Mouse (Mus musculus): ENCODE measurements around the gene Hspa1b. TPM values are rescaled to one million over a fixed set of nuclear protein-coding genes. Genes with fewer than 3 reads are reported as not detected.

The Hspa1b gene
- polyA plus RNA-seq, 1 experiment from 2014 or later: 0.64 TPM

DNA sequence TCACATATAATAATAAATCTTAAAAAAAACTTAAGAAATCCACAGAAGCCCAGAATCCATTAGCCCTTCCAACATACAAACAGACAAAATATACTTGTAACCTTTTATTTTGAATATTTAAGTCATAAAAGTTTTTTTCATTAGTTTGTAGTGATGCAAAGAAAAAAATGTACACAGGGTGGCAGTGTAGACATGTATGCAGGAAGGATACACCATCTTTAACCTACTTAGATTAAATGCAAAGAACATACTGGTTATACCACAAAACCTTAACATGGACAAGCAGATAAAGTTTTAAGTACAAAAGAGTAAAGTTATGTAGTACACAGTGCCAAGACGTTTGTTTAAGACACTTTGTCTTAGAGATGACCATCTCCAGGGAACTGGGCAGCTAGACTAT lies 2.7 kb downstream of the Hspa1b start:
- no peak overlapping the region for H3K4me2 ChIP-seq (replicated peaks; ENCODE audit: low read depth)
- no peaks in the 10 kb centered on the region for H3K9me3 ChIP-seq (ENCODE audit: control insufficient read depth)
- no peak overlapping the region for H3K27ac ChIP-seq (ENCODE audit: low read depth, low read length)
- ATAC-seq: no peak
- H3K4me1 ChIP-seq (replicated peaks; ENCODE audit: control insufficient read depth, insufficient read depth, low read length): 0 out of 2 replicates have a peak, but pooled peaks cover 2% of the 10 kb centered on the region
- H3K4me3 ChIP-seq (ENCODE audit: low read depth, low read length): no peak overlapping the region
- no peak overlapping the region for H3K9ac ChIP-seq (ENCODE audit: low read depth, low read length)
- no peaks in the 10 kb centered on the region for H3K27me3 ChIP-seq (replicated peaks; ENCODE audit: control insufficient read depth, insufficient read depth, low read length)
- no peaks in the 10 kb centered on the region for H3K36me3 ChIP-seq (ENCODE audit: control insufficient read depth, insufficient read depth)
- TF ChIP-seq CTCF (IDR thresholded peaks at IDR 0.05; ENCODE audit: low read depth): peak; percentile 77
- 49% methylated on average over 1 of the region's 1 CpGs for WGBS

DNA sequence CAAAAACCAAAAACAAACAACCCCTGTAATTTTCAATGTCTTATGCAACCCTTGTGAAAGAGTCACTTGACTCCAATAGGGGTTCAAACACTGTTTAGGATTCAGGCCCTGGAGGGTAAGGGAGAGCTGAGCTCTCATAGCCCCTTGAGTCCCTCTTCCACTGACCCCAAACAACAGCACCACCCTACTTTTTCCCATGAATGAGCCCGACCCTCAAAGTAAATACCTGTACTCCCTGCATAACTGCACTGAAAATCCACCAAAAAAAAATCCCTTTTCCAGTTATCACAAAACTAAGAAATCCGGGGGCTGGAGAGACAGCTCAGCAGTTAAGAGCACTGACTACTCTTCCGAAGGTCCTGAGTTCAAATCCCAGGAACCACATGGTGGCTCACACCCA lies 3.2 kb downstream of the Hspa1b start:
- no peaks in the 10 kb centered on the region for H3K9me3 ChIP-seq (ENCODE audit: control insufficient read depth)
- H3K4me1 ChIP-seq (replicated peaks; ENCODE audit: control insufficient read depth, insufficient read depth, low read length): no peaks in the 10 kb centered on the region
- TF ChIP-seq CTCF (IDR thresholded peaks at IDR 0.05; ENCODE audit: low read depth): no peak
- no peaks in the 10 kb centered on the region for H3K27me3 ChIP-seq (replicated peaks; ENCODE audit: control insufficient read depth, insufficient read depth, low read length)
- 77% methylated on average over 3 of the region's 3 CpGs for WGBS
- H3K36me3 ChIP-seq (ENCODE audit: control insufficient read depth, insufficient read depth): no peaks in the 10 kb centered on the region
- H3K27ac ChIP-seq (ENCODE audit: low read depth, low read length): no peak overlapping the region
- no peak overlapping the region for H3K4me2 ChIP-seq (replicated peaks; ENCODE audit: low read depth)
- no peak overlapping the region for H3K9ac ChIP-seq (ENCODE audit: low read depth, low read length)
- no peak for ATAC-seq
- H3K4me3 ChIP-seq (ENCODE audit: low read depth, low read length): no peak overlapping the region

DNA sequence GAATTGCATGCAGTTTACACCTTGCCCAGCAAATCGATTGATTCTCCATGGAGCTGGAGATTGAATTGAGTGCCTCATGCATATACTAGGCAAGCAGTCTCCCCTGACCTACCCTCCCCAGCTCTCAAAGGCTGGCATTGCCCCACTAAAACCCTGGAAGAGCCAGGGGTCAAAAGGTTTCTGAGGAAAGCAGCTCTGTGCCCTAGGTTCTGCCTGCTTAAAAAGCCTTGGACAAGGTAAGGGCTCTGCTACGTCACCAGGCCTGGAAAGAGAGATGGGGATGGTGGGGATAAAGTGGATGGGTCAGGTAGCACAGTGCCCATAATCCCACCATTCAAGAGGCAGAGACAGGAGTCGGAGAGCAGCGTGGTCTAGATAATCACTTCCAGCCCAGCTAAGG lies 4.2 kb downstream of the Hspa1b start:
- 0 out of 2 replicates have a peak, but pooled peaks cover under 1% of the 10 kb centered on the region for H3K36me3 ChIP-seq (ENCODE audit: control insufficient read depth, insufficient read depth)
- no peak for ATAC-seq
- H3K4me3 ChIP-seq (ENCODE audit: low read depth, low read length): no peak overlapping the region
- H3K4me1 ChIP-seq (replicated peaks; ENCODE audit: control insufficient read depth, insufficient read depth, low read length): no peaks in the 10 kb centered on the region; the same call in 1 of the 2 replicates
- TF ChIP-seq CTCF (IDR thresholded peaks at IDR 0.05; ENCODE audit: low read depth): no peak
- H3K4me2 ChIP-seq (replicated peaks; ENCODE audit: low read depth): no peak overlapping the region
- no peak overlapping the region for H3K27ac ChIP-seq (ENCODE audit: low read depth, low read length)
- 96% methylated on average over 4 of the region's 4 CpGs for WGBS
- no peaks in the 10 kb centered on the region for H3K9me3 ChIP-seq (ENCODE audit: control insufficient read depth)
- no peak overlapping the region for H3K9ac ChIP-seq (ENCODE audit: low read depth, low read length)
- no peaks in the 10 kb centered on the region for H3K27me3 ChIP-seq (replicated peaks; ENCODE audit: control insufficient read depth, insufficient read depth, low read length)

DNA sequence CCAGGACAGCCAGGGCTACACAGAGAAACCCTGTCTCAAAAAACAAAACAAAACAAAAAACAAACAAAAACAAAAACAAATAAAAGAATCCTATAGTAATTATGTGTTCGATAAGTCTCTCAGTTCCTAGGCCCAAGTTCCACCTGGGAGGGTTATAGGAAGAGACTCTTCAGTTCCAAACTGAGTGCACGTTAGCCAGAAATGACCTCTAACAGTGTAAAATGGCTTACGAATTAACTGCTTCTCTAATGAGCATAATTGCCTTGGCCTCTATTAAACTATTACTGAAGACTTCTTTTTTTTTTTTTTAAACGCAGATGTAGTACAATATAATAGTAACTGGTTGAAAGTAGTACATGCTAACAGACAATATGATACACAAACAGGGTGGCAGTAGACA lies 5.1 kb downstream of the Hspa1b start:
- TF ChIP-seq CTCF (IDR thresholded peaks at IDR 0.05; ENCODE audit: low read depth): no peak
- Histone ChIP-seq H3K36me3 (ENCODE audit: control insufficient read depth, insufficient read depth) (0 out of 2 replicates have a peak, but pooled peaks cover 6% of the 10 kb centered on the region), H3K27me3 (replicated peaks; ENCODE audit: control insufficient read depth, insufficient read depth, low read length) (no peaks in the 10 kb centered on the region), H3K9me3 (ENCODE audit: control insufficient read depth) (no peaks in the 10 kb centered on the region), H3K27ac (ENCODE audit: low read depth, low read length) (no peak overlapping the region), H3K4me2 (replicated peaks; ENCODE audit: low read depth) (no peak overlapping the region), H3K4me3 (ENCODE audit: low read depth, low read length) (no peak overlapping the region), H3K9ac (ENCODE audit: low read depth, low read length) (no peak overlapping the region), H3K4me1 (replicated peaks; ENCODE audit: control insufficient read depth, insufficient read depth, low read length) (no peaks in the 10 kb centered on the region; the same call in 1 of the 2 replicates)
- ATAC-seq: no peak
- 90% methylated on average over 4 of the region's 4 CpGs for WGBS

DNA sequence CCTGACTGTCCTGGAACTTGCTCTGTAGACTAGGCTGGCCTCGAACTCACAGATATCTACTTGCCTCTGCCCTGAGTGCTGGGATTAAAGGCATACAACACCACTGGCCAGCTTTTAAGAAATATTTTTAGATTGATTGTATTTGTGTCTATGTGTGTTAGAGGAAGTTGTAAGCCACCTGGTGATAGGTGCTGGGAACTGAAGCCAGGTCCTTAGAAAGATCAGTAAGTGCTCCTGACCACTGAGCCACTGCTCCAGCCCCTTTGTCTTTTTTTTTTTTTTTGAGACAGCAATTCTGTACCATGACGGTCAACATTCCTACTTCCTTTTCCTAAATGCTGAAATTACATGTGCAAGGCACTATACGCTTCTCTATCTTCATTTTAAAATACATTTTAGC lies 5.8 kb downstream of the Hspa1b start:
- WGBS: 79% methylated on average over 3 of the region's 3 CpGs
- peak overlapping the region; percentile 75; the same call in 1 of the 2 replicates for H3K4me2 ChIP-seq (replicated peaks; ENCODE audit: low read depth)
- H3K9me3 ChIP-seq (ENCODE audit: control insufficient read depth): no peaks in the 10 kb centered on the region
- TF ChIP-seq CTCF (IDR thresholded peaks at IDR 0.05; ENCODE audit: low read depth): no peak
- H3K9ac ChIP-seq (ENCODE audit: low read depth, low read length): no peak overlapping the region
- H3K27ac ChIP-seq (ENCODE audit: low read depth, low read length): no peak overlapping the region
- ATAC-seq: no peak
- no peaks in the 10 kb centered on the region; the same call in 1 of the 2 replicates for H3K4me1 ChIP-seq (replicated peaks; ENCODE audit: control insufficient read depth, insufficient read depth, low read length)
- H3K4me3 ChIP-seq (ENCODE audit: low read depth, low read length): no peak overlapping the region
- 0 out of 2 replicates have a peak, but pooled peaks cover 6% of the 10 kb centered on the region for H3K36me3 ChIP-seq (ENCODE audit: control insufficient read depth, insufficient read depth)
- H3K27me3 ChIP-seq (replicated peaks; ENCODE audit: control insufficient read depth, insufficient read depth, low read length): no peaks in the 10 kb centered on the region

DNA sequence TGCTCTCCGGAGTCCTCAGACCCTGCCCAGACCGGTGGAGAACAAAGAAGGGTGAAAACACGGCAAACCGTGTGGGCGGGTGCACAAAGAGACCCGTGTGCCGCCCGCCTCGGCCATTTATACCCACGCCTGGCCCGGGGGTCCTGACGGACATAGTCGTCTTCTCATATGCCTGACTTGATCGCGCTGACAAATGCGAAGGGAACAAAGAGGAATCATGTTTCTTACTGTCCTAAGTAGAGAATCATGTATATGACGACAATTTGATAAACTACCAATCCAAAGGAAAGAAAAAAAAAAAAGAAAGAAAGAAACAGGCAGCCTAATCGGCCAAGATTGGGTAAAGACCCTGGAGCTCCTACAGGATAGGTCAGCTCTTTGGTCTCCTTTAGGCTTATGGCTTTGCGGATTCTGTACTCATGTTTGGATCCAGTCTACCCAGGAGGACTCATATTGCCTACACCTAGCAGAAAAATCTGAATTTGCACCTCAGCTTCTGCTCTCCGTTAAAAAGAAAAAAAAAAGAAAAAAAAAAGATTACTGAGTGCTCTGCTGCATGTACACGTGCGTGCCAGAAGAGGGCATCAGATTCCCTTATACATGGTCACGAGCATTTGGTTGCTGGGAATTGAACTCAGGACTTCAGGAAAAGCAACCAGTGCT lies 6.5 kb downstream of the Hspa1b start:
- peak overlapping the region; percentile 88 for H3K27ac ChIP-seq (ENCODE audit: low read depth, low read length)
- WGBS: under 1% methylated on average over 23 of the region's 23 CpGs
- TF ChIP-seq CTCF (IDR thresholded peaks at IDR 0.05; ENCODE audit: low read depth): peak; percentile 78
- H3K9ac ChIP-seq (ENCODE audit: low read depth, low read length): peak overlapping the region; percentile 79
- peak overlapping the region; percentile 75 for H3K4me2 ChIP-seq (replicated peaks; ENCODE audit: low read depth)
- H3K4me3 ChIP-seq (ENCODE audit: low read depth, low read length): peak overlapping the region; percentile 84
- H3K9me3 ChIP-seq (ENCODE audit: control insufficient read depth): no peaks in the 10 kb centered on the region
- H3K27me3 ChIP-seq (replicated peaks; ENCODE audit: control insufficient read depth, insufficient read depth, low read length): no peaks in the 10 kb centered on the region
- peak; percentile 48 for ATAC-seq
- no peaks in the 10 kb centered on the region; the same call in 1 of the 2 replicates for H3K4me1 ChIP-seq (replicated peaks; ENCODE audit: control insufficient read depth, insufficient read depth, low read length)
- H3K36me3 ChIP-seq (ENCODE audit: control insufficient read depth, insufficient read depth): 0 out of 2 replicates have a peak, but pooled peaks cover 6% of the 10 kb centered on the region

Measured in intestine, postnatal 0 days (tissue).